Mouse (Mus musculus) limb, embryonic 15.5 days (tissue): Measurements from ENCODE around the gene Tm4sf19. TPM values are rescaled to one million over a fixed set of nuclear protein-coding genes. Genes with fewer than 3 reads are reported as not detected.

ENCODE experiments used
- ATAC-seq: fragments of 200-750 bp; cut with Nextera tagmentation; 2 replicates; pipeline ENCODE4 v1.8.0; 2017; ENCODE audit warnings: low read depth, moderate TSS enrichment; ENCODE audit not compliant: insufficient number of reproducible peaks, low FRiP score, low TSS enrichment
- H3K27ac ChIP-seq: fragments of 300-500 bp; sonication (generic); 2 replicates; pipeline ENCODE4 v1.5.1; 2015; ENCODE audit warnings: moderate library complexity, mild to moderate bottlenecking, inconsistent platforms
- H3K27me3 ChIP-seq: fragments of 300-500 bp; sonication (generic); 2 replicates; pipeline ENCODE4 v1.6.1; 2015; ENCODE audit warnings: inconsistent platforms
- H3K36me3 ChIP-seq: fragments of 300-500 bp; sonication (generic); 2 replicates; pipeline ENCODE4 v1.6.1; 2015; ENCODE audit warnings: inconsistent platforms
- H3K4me1 ChIP-seq: fragments of 300-500 bp; sonication (generic); 2 replicates; pipeline ENCODE4 v1.6.1; 2015; ENCODE audit warnings: inconsistent platforms
- H3K4me2 ChIP-seq: fragments of 300-500 bp; sonication (generic); 2 replicates; pipeline ENCODE4 v1.6.1; 2015; ENCODE audit warnings: mild to moderate bottlenecking, inconsistent platforms
- H3K4me3 ChIP-seq: fragments of 300-500 bp; sonication (generic); 2 replicates; pipeline ENCODE4 v1.5.1; 2015; ENCODE audit warnings: mild to moderate bottlenecking, inconsistent platforms
- H3K9ac ChIP-seq: fragments of 300-500 bp; sonication (generic); 2 replicates; pipeline ENCODE4 v1.6.1; 2015; ENCODE audit warnings: inconsistent platforms
- H3K9me3 ChIP-seq: fragments of 300-500 bp; sonication (generic); 2 replicates; pipeline ENCODE4 v1.6.1; 2016; ENCODE audit warnings: inconsistent platforms
- WGBS: fragments of 180-500 bp; shearing (Covaris S2); methylation state at CpG from one replicate; pipeline ENCODE4 v1.1.7; 2015; 5-methylcytosine and 5-hydroxymethylcytosine counted together
- polyA plus RNA-seq: library from polyadenylated mRNA; unstranded; fragments of >200 nt; fragmentation: Nextera tagmentation; extraction: Ambion mirVana; gene quantifications from 2 replicates; pipeline ENCODE4 v1.2.1, GENCODE M21; 2015

Tm4sf19 gene
- polyA plus RNA-seq, 1 experiment from 2014 or later: 0.12 TPM

DNA sequence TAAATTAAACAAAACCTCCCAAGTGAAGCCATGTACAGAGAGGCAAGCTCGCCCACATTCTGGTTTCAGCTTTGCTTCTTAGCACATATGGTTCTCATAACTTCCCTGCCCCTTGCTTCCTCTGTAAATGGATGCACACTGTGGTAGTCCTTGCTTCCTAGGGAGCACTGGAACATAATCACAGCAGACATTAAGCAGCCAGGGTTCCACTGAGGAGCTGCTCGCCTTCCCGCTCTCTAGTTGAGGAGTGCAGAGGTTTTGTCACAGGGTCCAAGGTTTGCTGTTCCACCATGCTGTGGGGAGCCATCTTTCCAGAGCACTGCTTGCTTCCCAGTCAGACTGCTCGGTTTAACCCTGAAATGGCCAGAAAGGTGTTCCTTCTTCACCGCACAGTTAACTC is 54.3 kb downstream of the Tm4sf19 start:
- no peak for ATAC-seq
- H3K9ac ChIP-seq: no peak overlapping the region
- no peak overlapping the region for H3K27ac ChIP-seq
- no peaks in the 10 kb centered on the region for H3K27me3 ChIP-seq
- no peak overlapping the region for H3K4me3 ChIP-seq
- 42% methylated on average over 5 of the region's 5 CpGs for WGBS
- H3K4me2 ChIP-seq: no peak overlapping the region
- H3K9me3 ChIP-seq: no peaks in the 10 kb centered on the region
- H3K36me3 ChIP-seq: peaks cover 29% of the 10 kb centered on the region
- peaks cover 6% of the 10 kb centered on the region for H3K4me1 ChIP-seq

GRCm38 (mm10) chr16:32456086-32456485 is 55.8 kb downstream of the Tm4sf19 start:
- no peaks in the 10 kb centered on the region for H3K9me3 ChIP-seq
- no peak for ATAC-seq
- H3K4me3 ChIP-seq: no peak overlapping the region
- no peak overlapping the region for H3K27ac ChIP-seq
- no peak overlapping the region for H3K9ac ChIP-seq
- H3K27me3 ChIP-seq: no peaks in the 10 kb centered on the region
- no peak overlapping the region for H3K4me2 ChIP-seq
- peaks cover 6% of the 10 kb centered on the region for H3K4me1 ChIP-seq
- peaks cover 29% of the 10 kb centered on the region for H3K36me3 ChIP-seq

- peaks cover 26% of the 10 kb centered on the region for H3K36me3 ChIP-seq
- H3K27ac ChIP-seq: no peak overlapping the region
- no peak for ATAC-seq
- no peaks in the 10 kb centered on the region for H3K27me3 ChIP-seq
- no peak overlapping the region for H3K4me2 ChIP-seq
- H3K9me3 ChIP-seq: no peaks in the 10 kb centered on the region
- H3K4me1 ChIP-seq: peaks cover 6% of the 10 kb centered on the region
- H3K4me3 ChIP-seq: no peak overlapping the region
- no peak overlapping the region for H3K9ac ChIP-seq
- 88% methylated on average over 1 of the region's 1 CpGs for WGBS
These were observed 56.5 kb downstream of the Tm4sf19 start for GRCm38 (mm10) chr16:32456761-32457160.

Other genes starting within 250 kb of the Tm4sf19 start
- 21.3 and 23.0 TPM in 2 replicates for gene Nrros, start 234.9 kb upstream of the Tm4sf19 start, polyA plus RNA-seq
- gene Bex6, start 220.7 kb upstream of the Tm4sf19 start, polyA plus RNA-seq: 0.20 TPM in 1 of 2 replicates, not detected in the other
- 9.5 and 11.6 TPM in 2 replicates for gene Fbxo45, start 153.3 kb upstream of the Tm4sf19 start, polyA plus RNA-seq
- gene Wdr53, start 153.3 kb upstream of the Tm4sf19 start, polyA plus RNA-seq: 19.9 and 22.0 TPM in 2 replicates
- gene Smco1, start 129.0 kb upstream of the Tm4sf19 start, polyA plus RNA-seq: 0.20 TPM in 1 of 2 replicates, not detected in the other
- gene Rnf168, start 123.0 kb upstream of the Tm4sf19 start, polyA plus RNA-seq: 29.8 and 31.4 TPM in 2 replicates
- gene Ubxn7, start 68.2 kb upstream of the Tm4sf19 start, polyA plus RNA-seq: 20.9 and 25.2 TPM in 2 replicates
- gene Tctex1d2, start 19.2 kb downstream of the Tm4sf19 start, polyA plus RNA-seq: 19.5 and 21.5 TPM in 2 replicates
- gene Pcyt1a, start 30.4 kb downstream of the Tm4sf19 start, polyA plus RNA-seq: 46.6 and 48.5 TPM in 2 replicates
- gene Slc51a, start 87.4 kb downstream of the Tm4sf19 start, polyA plus RNA-seq: 0.06 and 0.12 TPM in 2 replicates
- not detected in 2 replicates for gene Zdhhc19, start 95.8 kb downstream of the Tm4sf19 start, polyA plus RNA-seq
- gene Tfrc, start 208.4 kb downstream of the Tm4sf19 start, polyA plus RNA-seq: 24.9 and 28.0 TPM in 2 replicates
- 13.9 and 14.5 TPM in 2 replicates for gene Tnk2, start 243.4 kb downstream of the Tm4sf19 start, polyA plus RNA-seq